7 mouse cellular contexts compared by ENCODE assay signal in genomic region chr2:132781439-132782068, GRCm38 (mm10). TPM values are rescaled to one million over a fixed set of nuclear protein-coding genes. Genes with fewer than 3 reads are reported as not detected.
DNase-seq lines count a peak whose midpoint lies in the region; ATAC-seq and TF ChIP-seq lines count a peak whose summit lies in the region.

No protein-coding gene starts in this region.

- H3K27me3 ChIP-seq in embryonic facial prominence, embryonic 12.5 days = peaks cover 8% of the 10 kb centered on the region; the same call in 1 of the 2 replicates
- peaks cover 4% of the 10 kb centered on the region; the same call in 1 of the 2 replicates for H3K27me3 ChIP-seq in kidney, embryonic 14.5 days (ENCODE audit: control insufficient read depth, insufficient read depth, low read length)
- peaks cover 8% of the 10 kb centered on the region; the same call in 1 of the 2 replicates for H3K27me3 ChIP-seq in limb, embryonic 14.5 days (ENCODE audit: control insufficient read depth, insufficient read depth, low read length)
- no peaks in the 10 kb centered on the region for H3K27me3 ChIP-seq in midbrain, postnatal 0 days (ENCODE audit: insufficient read depth, low read length)
- H3K27me3 ChIP-seq in splenic B cell, adult 2 months (ENCODE audit: control insufficient read depth, insufficient read depth, low read length, poor library complexity, severe bottlenecking) = no peaks in the 10 kb centered on the region; the same call in 1 of the 2 replicates

- H3K4me1 ChIP-seq in embryonic facial prominence, embryonic 12.5 days = 0 out of 2 replicates have a peak, but pooled peaks cover 4% of the 10 kb centered on the region
- H3K4me1 ChIP-seq in kidney, embryonic 14.5 days (ENCODE audit: control insufficient read depth, insufficient read depth, low read length) = no peaks in the 10 kb centered on the region
- 0 out of 2 replicates have a peak, but pooled peaks cover 4% of the 10 kb centered on the region for H3K4me1 ChIP-seq in limb, embryonic 14.5 days (ENCODE audit: control insufficient read depth, insufficient read depth, low read length)
- peaks cover 6% of the 10 kb centered on the region; the same call in 1 of the 2 replicates for H3K4me1 ChIP-seq in midbrain, postnatal 0 days (ENCODE audit: insufficient read depth, low read length)

- H3K36me3 ChIP-seq in embryonic facial prominence, embryonic 12.5 days = no peaks in the 10 kb centered on the region
- H3K36me3 ChIP-seq in kidney, embryonic 14.5 days (ENCODE audit: control insufficient read depth, insufficient read depth, low read length) = no peaks in the 10 kb centered on the region
- H3K36me3 ChIP-seq in limb, embryonic 14.5 days (ENCODE audit: control insufficient read depth, insufficient read depth, low read length) = no peaks in the 10 kb centered on the region
- H3K36me3 ChIP-seq in midbrain, postnatal 0 days (ENCODE audit: insufficient read depth, low read length) = no peaks in the 10 kb centered on the region
- no peaks in the 10 kb centered on the region for H3K36me3 ChIP-seq in splenic B cell, adult 2 months (ENCODE audit: control insufficient read depth, insufficient read depth, low read length, poor library complexity, severe bottlenecking)

- no peak overlapping the region for H3K9ac ChIP-seq in embryonic facial prominence, embryonic 12.5 days
- H3K9ac ChIP-seq in kidney, embryonic 14.5 days (ENCODE audit: low read depth, low read length) = no peak overlapping the region
- H3K9ac ChIP-seq in limb, embryonic 14.5 days (ENCODE audit: low read depth, low read length, severe bottlenecking) = no peak overlapping the region
- H3K9ac ChIP-seq in midbrain, postnatal 0 days (replicated peaks; ENCODE audit: low read length, poor library complexity, severe bottlenecking) = peak overlapping the region; percentile 87

- 0 out of 2 replicates have a peak overlapping the region, but pooled peaks have one; percentile 0 for H3K27ac ChIP-seq in embryonic facial prominence, embryonic 12.5 days
- no peak overlapping the region for H3K27ac ChIP-seq in kidney, embryonic 14.5 days (ENCODE audit: low read depth, low read length)
- no peak overlapping the region for H3K27ac ChIP-seq in limb, embryonic 14.5 days (replicated peaks; ENCODE audit: low read depth, low read length)
- H3K27ac ChIP-seq in midbrain, postnatal 0 days (ENCODE audit: low read depth, low read length) = peak overlapping the region; percentile 92

- peak overlapping the region; percentile 40 for H3K4me3 ChIP-seq in embryonic facial prominence, embryonic 12.5 days
- peak overlapping the region; percentile 39 for H3K4me3 ChIP-seq in kidney, embryonic 14.5 days (ENCODE audit: low read length)
- peak overlapping the region; percentile 36 for H3K4me3 ChIP-seq in limb, embryonic 14.5 days (replicated peaks; ENCODE audit: low read length)
- peak overlapping the region; percentile 65 for H3K4me3 ChIP-seq in midbrain, postnatal 0 days (ENCODE audit: low read depth, low read length)

- TF ChIP-seq POLR2A in limb, embryonic 14.5 days (IDR thresholded peaks at IDR 0.05; ENCODE audit: borderline replicate concordance, extremely low read depth, insufficient read depth, insufficient read length) = no peak

- no peaks in the 10 kb centered on the region for H3K9me3 ChIP-seq in embryonic facial prominence, embryonic 12.5 days
- H3K9me3 ChIP-seq in kidney, embryonic 14.5 days (ENCODE audit: control insufficient read depth, low read length) = no peaks in the 10 kb centered on the region
- no peaks in the 10 kb centered on the region for H3K9me3 ChIP-seq in limb, embryonic 14.5 days (ENCODE audit: control insufficient read depth, low read length)
- no peaks in the 10 kb centered on the region for H3K9me3 ChIP-seq in midbrain, postnatal 0 days (ENCODE audit: low read length)

- peak; percentile 99 for ATAC-seq in embryonic facial prominence, embryonic 12.5 days (ENCODE audit: insufficient number of reproducible peaks, insufficient read depth, low FRiP score, low TSS enrichment)
- peak; percentile 99 for ATAC-seq in kidney, embryonic 14.5 days (ENCODE audit: low FRiP score, low TSS enrichment)
- peak; percentile 97 for ATAC-seq in limb, embryonic 14.5 days (ENCODE audit: low FRiP score, low read depth)
- peak; percentile 95 for ATAC-seq in midbrain, postnatal 0 days (ENCODE audit: low FRiP score)

- peak overlapping the region; percentile 79 for H3K4me2 ChIP-seq in embryonic facial prominence, embryonic 12.5 days (replicated peaks)
- H3K4me2 ChIP-seq in kidney, embryonic 14.5 days (replicated peaks; ENCODE audit: low read depth, low read length) = peak overlapping the region; percentile 88
- H3K4me2 ChIP-seq in limb, embryonic 14.5 days (replicated peaks; ENCODE audit: low read depth, low read length, severe bottlenecking) = peak overlapping the region; percentile 86
- peak overlapping the region; percentile 50 for H3K4me2 ChIP-seq in midbrain, postnatal 0 days (ENCODE audit: low read depth, low read length, poor library complexity, severe bottlenecking)

- DNase-seq in adrenal gland, postnatal 14 days = peak; percentile 96
- peak; percentile 48 to 68 for DNase-seq in heart, adult 9 months (ENCODE audit: low spot score in 2 of 2)
- DNase-seq in limb, embryonic 14.5 days (ENCODE audit: low spot score) = peak; percentile 95
- DNase-seq in midbrain, postnatal 0 days (ENCODE audit: low spot score) = peak; percentile 86
- peak; percentile 63 for DNase-seq in splenic B cell, adult 2 months (ENCODE audit: low read depth, low spot score)

- WGBS in embryonic facial prominence, embryonic 12.5 days = 1% methylated on average over 40 of the region's 41 CpGs
- WGBS in kidney, embryonic 14.5 days = under 1% methylated on average over 39 of the region's 41 CpGs
- WGBS in limb, embryonic 14.5 days = under 1% methylated on average over 25 of the region's 41 CpGs
- WGBS in midbrain, postnatal 0 days = under 1% methylated on average over 41 of the region's 41 CpGs

- peak; percentile 43 for TF ChIP-seq CTCF in midbrain, postnatal 0 days (IDR thresholded peaks at IDR 0.05)

RNA-seq across cellular contexts. Expression of gene Chgb, which starts 0.5 kb away (rescaled TPM):
- 1,709 and 1,883 TPM in 2 replicates for total RNA-seq in adrenal gland, postnatal 14 days (2021)
- 2.1 and 2.4 TPM in 2 replicates for polyA plus RNA-seq in embryonic facial prominence, embryonic 12.5 days (2016; fragmentation: Nextera tagmentation; extraction: Ambion mirVana)
- 0.13 and 0.32 TPM in 2 replicates for polyA plus RNA-seq in kidney, embryonic 14.5 days (2014; fragmentation: Nextera tagmentation; extraction: Ambion mirVana)
- 0.13 and 0.35 TPM in 2 replicates for polyA plus RNA-seq in limb, embryonic 14.5 days (2012; rRNA removed)
- 0.11 and 0.28 TPM in 2 replicates for polyA plus RNA-seq in limb, embryonic 14.5 days (2014; fragmentation: Nextera tagmentation; extraction: Ambion mirVana)
- total RNA-seq in midbrain, postnatal 0 days (2014; rRNA removed) = 43.4 and 47.4 TPM in 2 replicates
- polyA plus RNA-seq in midbrain, postnatal 0 days (2015; fragmentation: Nextera tagmentation; extraction: Ambion mirVana) = 132 and 142 TPM in 2 replicates

RNA-seq across cellular contexts. Expression of gene Trmt6, which starts 34.3 kb away (rescaled TPM):
- 17.6 and 21.8 TPM in 2 replicates for total RNA-seq in adrenal gland, postnatal 14 days (2021)
- 31.0 and 38.1 TPM in 2 replicates for polyA plus RNA-seq in embryonic facial prominence, embryonic 12.5 days (2016; fragmentation: Nextera tagmentation; extraction: Ambion mirVana)
- polyA plus RNA-seq in kidney, embryonic 14.5 days (2014; fragmentation: Nextera tagmentation; extraction: Ambion mirVana) = 37.1 and 37.2 TPM in 2 replicates
- polyA plus RNA-seq in limb, embryonic 14.5 days (2012; rRNA removed) = 17.3 and 22.1 TPM in 2 replicates
- polyA plus RNA-seq in limb, embryonic 14.5 days (2014; fragmentation: Nextera tagmentation; extraction: Ambion mirVana) = 27.7 and 29.1 TPM in 2 replicates
- total RNA-seq in midbrain, postnatal 0 days (2014; rRNA removed) = 11.5 and 12.0 TPM in 2 replicates
- polyA plus RNA-seq in midbrain, postnatal 0 days (2015; fragmentation: Nextera tagmentation; extraction: Ambion mirVana) = 26.9 and 30.8 TPM in 2 replicates

RNA-seq across cellular contexts. Expression of gene Mcm8, which starts 34.4 kb away (rescaled TPM):
- total RNA-seq in adrenal gland, postnatal 14 days (2021) = 3.3 and 4.4 TPM in 2 replicates
- polyA plus RNA-seq in embryonic facial prominence, embryonic 12.5 days (2016; fragmentation: Nextera tagmentation; extraction: Ambion mirVana) = 18.4 and 20.3 TPM in 2 replicates
- polyA plus RNA-seq in kidney, embryonic 14.5 days (2014; fragmentation: Nextera tagmentation; extraction: Ambion mirVana) = 15.5 and 21.4 TPM in 2 replicates
- polyA plus RNA-seq in limb, embryonic 14.5 days (2012; rRNA removed) = 8.7 and 9.6 TPM in 2 replicates
- polyA plus RNA-seq in limb, embryonic 14.5 days (2014; fragmentation: Nextera tagmentation; extraction: Ambion mirVana) = 9.1 and 13.8 TPM in 2 replicates
- total RNA-seq in midbrain, postnatal 0 days (2014; rRNA removed) = 2.4 and 3.3 TPM in 2 replicates
- polyA plus RNA-seq in midbrain, postnatal 0 days (2015; fragmentation: Nextera tagmentation; extraction: Ambion mirVana) = 4.0 and 4.7 TPM in 2 replicates

Comparison
In these comparisons a context has a peak if more than half of its experiments do, and no peak if none do; other contexts are left out.
1. H3K27ac ChIP-seq: peak in embryonic facial prominence, embryonic 12.5 days (single experiment) and midbrain, postnatal 0 days (single experiment); none in kidney, embryonic 14.5 days (single experiment) and limb, embryonic 14.5 days (single experiment).
2. RNA of gene Chgb, which starts 0.5 kb away (polyA plus RNA-seq): 132 to 142 TPM in midbrain, postnatal 0 days; 2.1 to 2.4 TPM in embryonic facial prominence, embryonic 12.5 days, 0.11 to 0.35 TPM in limb, embryonic 14.5 days and 0.13 to 0.32 TPM in kidney, embryonic 14.5 days; every median in the first group is over 10 times any median in the second.
3. Peak in every context shown above with its lines, with median percentiles within 50 percentile points of each other: DNase-seq, ATAC-seq, H3K4me2 ChIP-seq and H3K4me3 ChIP-seq.